Mouse (Mus musculus): Measurements from ENCODE around the gene Dupd1.

Dupd1 gene

GRCm38 (mm10) chr14:21714486-21714885 lies at the start of gene Dupd1:
TSS of gene Dupd1 (minus strand) at chr14:21714576.
- no peak for DNase-seq (ENCODE audit: low read depth, low spot score)

- no peak for DNase-seq (ENCODE audit: low read depth, low spot score)
Observed at GRCm38 (mm10) chr14:21763736-21764135, 49.4 kb upstream of the Dupd1 start.

GRCm38 (mm10) chr14:21761560-21761959 lies 47.2 kb upstream of the Dupd1 start:
- DNase-seq (ENCODE audit: low read depth, low spot score): no peak

- DNase-seq (ENCODE audit: low read depth, low spot score): no peak
Observed at GRCm38 (mm10) chr14:21753367-21753766, 39.0 kb upstream of the Dupd1 start.

DNA sequence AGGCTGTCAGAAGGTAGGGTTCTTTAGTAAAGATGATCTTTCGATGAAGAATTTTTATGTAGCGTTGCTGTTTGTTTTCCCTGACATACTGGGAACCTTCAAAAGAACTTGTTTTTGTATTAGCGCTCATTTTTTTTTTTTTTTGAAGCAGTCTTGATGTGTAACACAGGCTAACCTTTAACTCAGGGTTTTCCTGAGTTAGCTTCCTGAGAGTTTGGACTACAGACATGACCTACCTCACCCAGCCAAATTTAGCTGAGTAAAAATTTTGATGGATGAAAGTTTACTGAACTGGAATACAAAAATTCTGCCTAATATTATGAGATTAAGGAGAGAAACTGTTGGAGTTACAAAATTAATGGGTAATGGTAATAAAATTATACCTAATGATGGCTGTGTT lies 38.0 kb upstream of the Dupd1 start:
- no peak for DNase-seq (ENCODE audit: low read depth, low spot score)

- DNase-seq (ENCODE audit: low read depth, low spot score): peak; percentile 49
Observed at GRCm38 (mm10) chr14:21750881-21751542, 36.6 kb upstream of the Dupd1 start, which contains the start of gene Dusp13. TSS of gene Dusp13 (minus strand) at chr14:21751181.

DNA sequence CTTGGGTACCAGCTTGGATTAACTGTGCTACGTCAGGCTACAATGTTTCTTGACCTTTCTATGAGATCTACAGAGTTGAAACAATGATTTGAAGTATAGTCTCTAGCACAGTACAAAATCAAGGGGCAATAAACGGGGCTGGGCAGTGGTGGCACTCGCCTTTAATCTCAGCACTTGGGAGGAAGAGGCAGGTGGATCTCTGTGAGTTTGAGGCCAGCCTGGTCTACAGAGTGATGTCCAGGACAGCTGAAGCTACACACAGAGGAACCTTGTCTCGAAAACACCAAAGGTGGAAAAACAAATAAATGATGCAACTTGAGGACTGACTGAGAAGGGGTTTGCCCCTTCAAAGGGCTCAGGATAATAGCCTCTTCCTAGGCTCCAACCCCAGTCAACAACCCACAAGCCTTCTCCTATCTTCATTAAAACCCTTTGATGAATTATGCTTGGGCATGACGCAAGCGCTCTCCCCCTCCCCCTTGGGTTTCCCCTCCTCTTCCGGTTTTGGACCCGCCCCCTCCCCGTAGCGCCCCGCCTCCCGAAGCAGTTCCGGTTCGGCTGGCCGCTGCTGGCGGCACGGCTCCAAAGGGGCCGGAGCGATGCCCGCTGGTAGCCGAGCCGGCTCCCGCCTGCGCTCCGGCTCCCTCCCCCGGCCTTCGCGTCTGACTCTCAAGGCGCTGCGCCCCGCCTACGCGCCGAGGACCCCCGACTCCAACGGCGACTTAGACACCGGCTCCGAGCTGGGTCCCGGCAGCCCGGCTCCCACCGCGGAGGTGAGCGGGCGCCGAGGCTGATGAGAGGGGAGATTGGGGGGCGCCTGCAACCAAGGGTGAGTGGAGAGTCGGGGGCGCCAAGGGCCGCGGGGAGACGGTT lies 35.9 kb upstream of the Dupd1 start, which contains the start of gene Samd8:
Gene Samd8, plus strand, starts transcription at position 524 of the 873 bp plus-strand sequence.
- DNase-seq (ENCODE audit: low read depth, low spot score): peak; percentile 65

DNA sequence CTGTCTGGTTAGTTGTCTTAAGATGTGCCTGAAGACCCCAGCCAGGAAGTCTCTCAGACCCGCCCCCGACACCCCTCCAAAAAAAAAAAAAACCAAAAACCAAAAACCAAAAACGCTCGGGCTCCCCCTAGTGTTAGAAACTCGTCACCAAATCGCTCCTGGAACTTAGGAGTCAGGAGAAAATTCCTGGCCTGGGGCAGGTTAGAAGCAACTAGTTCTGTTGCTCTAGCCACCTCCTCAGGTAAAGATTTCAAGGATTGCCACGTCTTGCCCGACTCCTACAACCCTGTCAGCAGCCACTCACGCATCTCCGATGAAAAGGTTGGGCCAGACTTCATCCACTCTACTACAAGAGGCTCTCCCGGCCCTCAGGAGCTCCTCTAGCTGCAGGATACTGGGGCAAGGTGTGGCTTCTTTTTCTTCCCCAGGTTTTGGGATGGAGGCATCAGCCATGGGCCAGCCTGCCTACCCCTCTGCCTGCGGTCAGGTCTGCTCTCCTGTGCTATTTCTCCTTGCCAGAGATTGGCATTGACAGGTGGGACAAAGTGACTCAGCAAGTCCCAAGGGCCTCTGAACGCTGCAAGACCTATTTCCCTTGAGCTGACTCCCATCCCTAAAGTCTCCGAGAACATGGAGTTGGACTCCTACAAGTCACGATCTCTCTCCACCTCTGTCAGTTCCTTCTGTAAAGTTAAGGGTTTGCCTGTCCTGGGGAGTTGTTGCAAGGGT lies 33.9 kb upstream of the Dupd1 start:
- DNase-seq (ENCODE audit: low read depth, low spot score): peak; percentile 17

DNA sequence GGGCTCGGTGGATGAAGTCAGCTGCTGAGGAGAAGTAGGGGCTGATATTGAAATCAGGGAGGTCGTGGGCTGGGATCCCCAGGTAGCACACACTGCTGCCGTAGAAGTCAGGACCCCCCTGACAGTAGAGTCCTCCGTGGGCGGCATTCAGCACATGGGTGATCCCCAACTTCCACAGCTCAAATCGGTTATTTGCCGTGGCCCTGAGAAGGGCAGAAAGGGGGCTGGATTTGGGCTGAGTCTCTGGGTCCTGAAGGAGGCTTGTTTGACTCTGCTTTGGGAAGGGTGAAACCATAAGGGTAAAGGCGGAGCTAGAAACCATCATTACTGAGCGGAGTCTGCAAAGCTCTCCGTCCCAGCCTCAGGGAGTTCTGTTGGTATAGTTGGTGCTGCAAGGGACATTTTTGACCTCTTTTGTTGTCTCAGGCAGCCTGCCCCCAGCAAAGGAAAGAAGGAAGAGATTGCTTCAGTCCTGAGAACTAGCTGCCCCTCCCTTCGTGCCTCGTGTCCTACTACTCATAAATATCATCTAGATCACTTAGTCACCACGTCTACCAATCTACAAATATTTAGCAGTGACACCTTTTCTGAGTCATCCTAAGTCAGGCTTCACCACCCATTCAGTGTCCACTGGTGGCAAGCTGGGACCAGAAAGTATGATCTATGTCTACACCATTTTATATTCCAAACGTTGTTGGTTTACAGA lies 33.2 kb upstream of the Dupd1 start:
- no peak for DNase-seq (ENCODE audit: low read depth, low spot score)

DNA sequence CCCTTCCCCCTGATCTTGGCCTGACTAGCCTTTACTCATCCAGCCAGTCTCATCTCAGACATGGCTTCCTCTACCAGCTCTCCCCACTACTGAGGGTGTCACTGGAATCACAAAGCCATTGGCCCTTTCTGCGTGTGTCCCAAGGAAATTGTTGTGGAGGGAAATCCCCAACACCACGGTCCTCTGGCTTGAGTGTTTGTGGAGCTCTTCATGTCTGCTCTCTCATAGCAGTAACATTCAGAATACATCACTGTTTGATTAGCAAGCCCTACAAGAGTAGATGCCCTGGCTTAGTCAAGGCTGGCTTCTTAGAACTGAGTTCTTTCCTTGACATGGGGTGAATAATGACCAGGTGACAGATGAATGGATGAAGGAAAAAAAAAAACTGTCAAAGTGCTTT lies 32.5 kb upstream of the Dupd1 start:
- no peak for DNase-seq (ENCODE audit: low read depth, low spot score)

DNA sequence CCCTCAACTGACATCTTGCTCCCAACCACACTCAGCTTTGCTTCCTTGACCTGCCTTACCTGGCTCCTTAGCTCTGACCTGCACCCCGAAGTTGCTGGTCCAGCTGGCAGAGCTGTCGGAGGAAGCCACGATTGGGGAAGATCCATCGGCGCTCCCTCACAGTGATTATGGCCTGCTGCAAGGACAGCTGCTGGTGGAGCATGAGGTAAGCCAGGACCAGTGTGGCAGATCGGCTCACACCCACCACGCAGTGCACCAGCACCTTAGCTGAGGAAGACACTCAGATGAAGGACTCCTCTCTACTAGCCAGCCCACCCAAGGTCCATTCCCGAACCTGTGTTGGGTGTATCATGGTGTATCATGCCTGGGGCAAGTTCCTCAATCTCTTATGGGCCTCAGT lies 31.9 kb upstream of the Dupd1 start:
- DNase-seq (ENCODE audit: low read depth, low spot score): no peak

DNA sequence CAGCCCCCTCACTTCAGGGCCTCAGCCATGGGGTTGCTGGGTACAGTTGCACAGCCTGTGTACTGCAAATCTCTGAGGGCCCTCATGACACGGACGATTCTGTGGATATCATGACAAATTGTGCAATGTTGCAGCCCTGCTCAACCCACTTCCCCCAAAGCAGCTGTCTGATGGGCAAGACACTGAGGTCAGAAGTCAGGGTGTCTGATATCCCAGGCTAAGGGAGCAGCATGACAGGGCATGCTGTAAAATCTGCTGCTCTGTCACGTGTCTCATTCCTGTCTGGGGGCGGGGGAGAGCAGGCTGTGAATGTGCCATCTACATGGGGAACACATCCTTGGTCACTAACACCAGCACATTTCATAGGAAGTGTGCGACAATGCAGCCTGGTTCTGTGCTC lies 30.8 kb upstream of the Dupd1 start:
- DNase-seq (ENCODE audit: low read depth, low spot score): no peak

- no peak for DNase-seq (ENCODE audit: low read depth, low spot score)
Observed at GRCm38 (mm10) chr14:21744169-21744568, 29.8 kb upstream of the Dupd1 start.

GRCm38 (mm10) chr14:21742441-21742840 lies 28.1 kb upstream of the Dupd1 start:
- no peak for DNase-seq (ENCODE audit: low read depth, low spot score)

- DNase-seq (ENCODE audit: low read depth, low spot score): peak; percentile 46
Observed at GRCm38 (mm10) chr14:21741786-21742185, 27.4 kb upstream of the Dupd1 start.

DNA sequence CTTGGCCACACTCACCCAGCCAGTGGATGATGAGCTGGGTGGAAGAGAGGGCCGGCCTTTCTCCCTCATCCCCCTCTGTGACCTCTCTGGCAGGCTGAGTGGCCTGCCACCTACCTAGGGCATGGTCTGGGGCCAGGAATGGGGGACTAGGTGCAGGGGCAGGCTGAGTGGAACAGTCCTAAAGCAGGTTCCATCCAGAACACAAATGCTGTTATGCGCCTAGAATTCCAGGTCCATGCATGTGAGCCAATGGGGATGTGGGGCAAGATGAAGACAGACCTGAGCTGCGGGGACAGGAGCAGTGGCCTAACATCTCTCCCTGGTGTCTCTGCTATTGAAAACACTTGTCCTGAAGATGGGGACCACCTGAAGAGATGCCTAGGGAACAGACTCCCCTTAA lies 26.9 kb upstream of the Dupd1 start:
- DNase-seq (ENCODE audit: low read depth, low spot score): no peak

GRCm38 (mm10) chr14:21740345-21740744 lies 26.0 kb upstream of the Dupd1 start:
- no peak for DNase-seq (ENCODE audit: low read depth, low spot score)

GRCm38 (mm10) chr14:21733131-21733905 lies 18.9 kb upstream of the Dupd1 start:
- no peak for DNase-seq (ENCODE audit: low read depth, low spot score)

DNA sequence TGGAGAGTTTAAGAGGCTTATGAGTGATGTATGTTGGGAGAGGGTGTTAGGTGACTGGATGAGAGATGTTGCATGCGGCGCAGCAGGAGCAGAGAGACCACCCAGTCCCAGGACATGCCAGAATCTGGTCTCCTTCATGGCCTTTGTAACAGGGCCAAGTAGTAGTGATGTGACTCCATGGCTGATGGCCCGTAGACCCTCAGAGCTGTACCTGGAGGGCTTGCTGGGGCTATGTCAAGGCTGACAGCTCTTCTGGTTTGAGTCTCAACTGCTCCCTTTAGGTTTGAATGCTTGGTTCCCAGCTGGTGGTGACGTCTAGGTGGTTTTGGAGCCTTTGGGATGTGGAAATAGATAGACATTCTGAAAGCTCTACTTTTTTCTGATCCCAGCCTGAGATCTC lies 15.6 kb upstream of the Dupd1 start:
- DNase-seq (ENCODE audit: low read depth, low spot score): no peak

- DNase-seq (ENCODE audit: low read depth, low spot score): no peak
Observed at GRCm38 (mm10) chr14:21729031-21729732, 14.8 kb upstream of the Dupd1 start.

Measured in c-Kit-negative CD71-positive TER-119-positive erythroid progenitor cells, embryonic 14.5 days (primary cell).